Mouse (Mus musculus): Measurements from ENCODE around the gene Dnajc4. TPM values are rescaled to one million over a fixed set of nuclear protein-coding genes. Genes with fewer than 3 reads are reported as not detected.

Dnajc4 gene
- polyA plus RNA-seq, 1 experiment from 2014 or later = 39.1 TPM

GRCm38 (mm10) chr19:6941372-6942248 is 50.8 kb downstream of the Dnajc4 start, which contains the start of gene Bad:
Gene Bad (plus strand): TSS chr19:6941861.
- Histone ChIP-seq H3K27ac (peak within 1 kb of the TSS; percentile 95), H3K27me3 (no peaks in the 10 kb centered on the region), H3K4me1 (replicated peaks) (peaks cover 28% of the 10 kb centered on the region), H3K36me3 (0 out of 2 replicates have a peak, but pooled peaks cover 13% of the 10 kb centered on the region), H3K4me3 (peak within 1 kb of the TSS; percentile 87), H3K4me2 (peak within 1 kb of the TSS; percentile 99), H3K9me3 (replicated peaks) (no peaks in the 10 kb centered on the region), H3K9ac (peak within 1 kb of the TSS; percentile 95)
- under 1% methylated on average over 83 of the region's 83 CpGs for WGBS
- peak; percentile 85 for ATAC-seq (replicated peaks; ENCODE audit: insufficient number of reproducible peaks, insufficient read depth, low FRiP score, low read depth)

GRCm38 (mm10) chr19:6940396-6941351 is 51.7 kb downstream of the Dnajc4 start:
- Histone ChIP-seq H3K4me3 (peak overlapping the region; percentile 87), H3K4me2 (peak overlapping the region; percentile 99), H3K4me1 (replicated peaks) (peaks cover 28% of the 10 kb centered on the region), H3K9me3 (replicated peaks) (no peaks in the 10 kb centered on the region), H3K36me3 (0 out of 2 replicates have a peak, but pooled peaks cover 4% of the 10 kb centered on the region), H3K9ac (peak overlapping the region; percentile 95), H3K27ac (peak overlapping the region; percentile 67), H3K27me3 (peaks cover 7% of the 10 kb centered on the region)
- 18% methylated on average over 29 of the region's 29 CpGs for WGBS
- 0 out of 2 replicates have a peak, but pooled peaks have one; percentile 0 for ATAC-seq (replicated peaks; ENCODE audit: insufficient number of reproducible peaks, insufficient read depth, low FRiP score, low read depth)

GRCm38 (mm10) chr19:6939106-6940002 is 53.0 kb downstream of the Dnajc4 start:
- peaks cover 30% of the 10 kb centered on the region for H3K4me1 ChIP-seq (replicated peaks)
- no peak for ATAC-seq (replicated peaks; ENCODE audit: insufficient number of reproducible peaks, insufficient read depth, low FRiP score, low read depth)
- H3K9ac ChIP-seq = no peak overlapping the region
- H3K27me3 ChIP-seq = peaks cover 20% of the 10 kb centered on the region
- no peak overlapping the region for H3K27ac ChIP-seq
- no peaks in the 10 kb centered on the region for H3K36me3 ChIP-seq
- no peak overlapping the region for H3K4me3 ChIP-seq
- H3K9me3 ChIP-seq (replicated peaks) = no peaks in the 10 kb centered on the region
- H3K4me2 ChIP-seq = no peak overlapping the region
- WGBS = 88% methylated on average over 20 of the region's 20 CpGs

Other genes starting within 250 kb of the Dnajc4 start
- 15.3 and 20.4 TPM in 2 replicates for gene Rps6ka4, start 151.9 kb downstream of the Dnajc4 start, polyA plus RNA-seq (2015; fragmentation: Nextera tagmentation; extraction: Ambion mirVana)
- 0.68 and 1.3 TPM in 2 replicates for gene Ccdc88b, start 134.4 kb downstream of the Dnajc4 start, polyA plus RNA-seq (2015; fragmentation: Nextera tagmentation; extraction: Ambion mirVana)
- gene Trmt112, start 82.9 kb downstream of the Dnajc4 start, polyA plus RNA-seq (2015; fragmentation: Nextera tagmentation; extraction: Ambion mirVana) = 72.8 and 80.1 TPM in 2 replicates
- gene Prdx5, start 82.5 kb downstream of the Dnajc4 start, polyA plus RNA-seq (2015; fragmentation: Nextera tagmentation; extraction: Ambion mirVana) = 302 and 344 TPM in 2 replicates
- gene Esrra, start 70.8 kb downstream of the Dnajc4 start, polyA plus RNA-seq (2015; fragmentation: Nextera tagmentation; extraction: Ambion mirVana) = 36.9 and 39.3 TPM in 2 replicates
- gene Catsperz, start 67.2 kb downstream of the Dnajc4 start, polyA plus RNA-seq (2015; fragmentation: Nextera tagmentation; extraction: Ambion mirVana) = 1.9 and 3.4 TPM in 2 replicates
- gene Kcnk4, start 58.1 kb downstream of the Dnajc4 start, polyA plus RNA-seq (2015; fragmentation: Nextera tagmentation; extraction: Ambion mirVana) = 0.14 and 1.1 TPM in 2 replicates
- 55.6 and 58.1 TPM in 2 replicates for gene Bad, start 50.7 kb downstream of the Dnajc4 start, polyA plus RNA-seq (2015; fragmentation: Nextera tagmentation; extraction: Ambion mirVana)
- gene Gpr137, start 50.1 kb downstream of the Dnajc4 start, polyA plus RNA-seq (2015; fragmentation: Nextera tagmentation; extraction: Ambion mirVana) = 20.8 and 27.7 TPM in 2 replicates
- 136 and 138 TPM in 2 replicates for gene Ppp1r14b, start 17.6 kb downstream of the Dnajc4 start, polyA plus RNA-seq (2015; fragmentation: Nextera tagmentation; extraction: Ambion mirVana)
- 16.4 and 25.3 TPM in 2 replicates for gene Plcb3, start 16.1 kb downstream of the Dnajc4 start, polyA plus RNA-seq (2015; fragmentation: Nextera tagmentation; extraction: Ambion mirVana)
- gene Fkbp2, start 12.1 kb downstream of the Dnajc4 start, polyA plus RNA-seq (2015; fragmentation: Nextera tagmentation; extraction: Ambion mirVana) = 77.0 and 91.2 TPM in 2 replicates
- 133 and 149 TPM in 2 replicates for gene Vegfb, start 4.9 kb downstream of the Dnajc4 start, polyA plus RNA-seq (2015; fragmentation: Nextera tagmentation; extraction: Ambion mirVana)
- 29.9 TPM in 2 replicates for gene Nudt22, start 3.5 kb upstream of the Dnajc4 start, polyA plus RNA-seq (2015; fragmentation: Nextera tagmentation; extraction: Ambion mirVana)
- gene Trpt1, start 3.6 kb upstream of the Dnajc4 start, polyA plus RNA-seq (2015; fragmentation: Nextera tagmentation; extraction: Ambion mirVana) = 17.4 and 18.0 TPM in 2 replicates
- 6.5 and 18.3 TPM in 2 replicates for gene Fermt3, start 26.9 kb upstream of the Dnajc4 start, polyA plus RNA-seq (2015; fragmentation: Nextera tagmentation; extraction: Ambion mirVana)
- gene Stip1, start 47.4 kb upstream of the Dnajc4 start, polyA plus RNA-seq (2015; fragmentation: Nextera tagmentation; extraction: Ambion mirVana) = 168 and 203 TPM in 2 replicates
- gene Macrod1, start 64.2 kb upstream of the Dnajc4 start, polyA plus RNA-seq (2015; fragmentation: Nextera tagmentation; extraction: Ambion mirVana) = 49.1 and 57.6 TPM in 2 replicates
- 1.3 and 2.5 TPM in 2 replicates for gene Flrt1, start 113.2 kb upstream of the Dnajc4 start, polyA plus RNA-seq (2015; fragmentation: Nextera tagmentation; extraction: Ambion mirVana)
- 122 and 135 TPM in 2 replicates for gene Otub1, start 213.7 kb upstream of the Dnajc4 start, polyA plus RNA-seq (2015; fragmentation: Nextera tagmentation; extraction: Ambion mirVana)
- gene Cox8a, start 225.0 kb upstream of the Dnajc4 start, polyA plus RNA-seq (2015; fragmentation: Nextera tagmentation; extraction: Ambion mirVana) = 1,507 and 2,028 TPM in 2 replicates
- gene Naa40, start 248.6 kb upstream of the Dnajc4 start, polyA plus RNA-seq (2015; fragmentation: Nextera tagmentation; extraction: Ambion mirVana) = 48.2 and 56.2 TPM in 2 replicates